Mouse (Mus musculus) intestine, embryonic 14.5 days (tissue): ENCODE measurements around the gene Stn1. TPM values are rescaled to one million over a fixed set of nuclear protein-coding genes. Genes with fewer than 3 reads are reported as not detected.

Source experiments
- ATAC-seq: fragments of 200-750 bp; cut with Nextera tagmentation; replicated peaks from 2 replicates; pipeline ENCODE4 v1.8.0; 2017; ENCODE audit warnings: low read depth, moderate number of reproducible peaks, moderate TSS enrichment, moderate library complexity; ENCODE audit not compliant: low FRiP score, low TSS enrichment
- DNase-seq: peaks from one replicate; pipeline ENCODE4 v3.0.0-alpha.2; 2018; ENCODE audit warnings: low spot score
- H3K27ac ChIP-seq: fragments of 300-500 bp; sonication (generic); 2 replicates; pipeline ENCODE4 v1.5.1; 2014; ENCODE audit warnings: low read depth, mild to moderate bottlenecking, control low read depth
- H3K27me3 ChIP-seq: fragments of 300-500 bp; sonication (generic); replicated peaks from 2 replicates; pipeline ENCODE4 v1.6.1; 2014; ENCODE audit warnings: low read length, control low read depth; ENCODE audit not compliant: control insufficient read depth, insufficient read depth
- H3K36me3 ChIP-seq: fragments of 300-500 bp; sonication (generic); 2 replicates; pipeline ENCODE4 v1.6.1; 2014; ENCODE audit warnings: low read length, control low read depth; ENCODE audit not compliant: control insufficient read depth, insufficient read depth
- H3K4me1 ChIP-seq: fragments of 300-500 bp; sonication (generic); replicated peaks from 2 replicates; pipeline ENCODE4 v1.6.1; 2014; ENCODE audit warnings: low read length, control low read depth, mixed read lengths; ENCODE audit not compliant: control insufficient read depth, insufficient read depth
- H3K4me2 ChIP-seq: fragments of 300-500 bp; sonication (generic); 2 replicates; pipeline ENCODE4 v1.6.1; 2014; ENCODE audit warnings: low read length
- H3K4me3 ChIP-seq: fragments of 300-500 bp; sonication (generic); 2 replicates; pipeline ENCODE4 v1.5.1; 2014; ENCODE audit warnings: low read depth, low read length, control low read depth, mixed read lengths
- H3K9ac ChIP-seq: fragments of 300-500 bp; sonication (generic); 2 replicates; pipeline ENCODE4 v1.6.1; 2014; ENCODE audit warnings: mild to moderate bottlenecking, low read length
- H3K9me3 ChIP-seq: fragments of 300-500 bp; sonication (generic); 2 replicates; pipeline ENCODE4 v1.6.1; 2016; ENCODE audit warnings: low read length, control low read depth; ENCODE audit not compliant: control insufficient read depth
- WGBS: fragments of 180-500 bp; shearing (Covaris S2); extraction: QIAGEN DNeasy Blood & Tissue Kit; methylation state at CpG from one replicate; pipeline ENCODE4 v1.1.7; 2014; 5-methylcytosine and 5-hydroxymethylcytosine counted together
- polyA plus RNA-seq: library from polyadenylated mRNA; unstranded; fragments of >200 nt; fragmentation: Nextera tagmentation; extraction: Ambion mirVana; gene quantifications from 2 replicates; pipeline ENCODE4 v1.2.1, GENCODE M21; 2014

Stn1 gene
- polyA plus RNA-seq, 1 experiment from 2014 or later, result 53.5 TPM

DNA sequence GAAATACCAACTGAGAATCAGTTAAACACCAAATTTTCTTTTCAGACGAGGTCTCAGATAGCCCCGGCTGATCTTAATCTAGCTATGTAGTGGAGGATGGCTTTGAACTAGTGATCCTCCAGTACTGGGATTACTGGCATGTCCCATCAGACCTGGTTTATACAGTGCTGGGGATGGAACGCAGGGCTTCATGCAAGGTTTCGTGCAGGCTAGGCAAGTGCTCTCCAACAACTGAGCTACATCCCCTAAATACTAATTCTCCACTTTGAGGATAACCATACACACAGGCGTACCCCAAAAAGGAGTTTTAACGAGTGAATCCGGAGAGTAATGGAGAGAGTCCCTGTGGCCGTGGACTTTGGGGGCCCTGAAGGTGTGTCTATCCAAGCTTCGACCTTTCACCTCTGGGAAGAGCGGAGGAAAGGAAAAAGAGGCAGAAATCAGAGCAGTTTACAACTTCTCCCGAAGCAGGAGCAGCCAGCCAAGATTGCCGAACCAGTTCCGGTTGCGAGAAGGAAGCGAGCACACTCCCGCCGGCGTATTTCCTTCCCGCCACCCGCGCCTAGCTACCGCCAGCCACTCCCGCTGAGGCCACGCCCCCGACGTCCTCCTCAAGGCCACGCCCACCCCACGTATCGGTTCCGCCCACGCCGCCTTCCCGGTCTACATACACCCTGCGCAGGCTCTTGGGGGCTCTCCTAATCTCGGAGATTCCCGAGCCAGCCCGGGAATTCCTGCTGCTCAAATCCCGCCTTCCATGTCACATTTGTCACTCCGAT lies 597 bp downstream of the Stn1 start:
- 3% methylated on average over 39 of the region's 39 CpGs for WGBS
- H3K4me2 ChIP-seq, result peak overlapping the region; percentile 84
- ATAC-seq (peak; percentile 93), DNase-seq (peak; percentile 98)
- no peaks in the 10 kb centered on the region for H3K27me3 ChIP-seq
- H3K4me1 ChIP-seq, result peaks cover 33% of the 10 kb centered on the region
- H3K27ac ChIP-seq, result peak overlapping the region; percentile 92
- peaks cover 8% of the 10 kb centered on the region; the same call in 1 of the 2 replicates for H3K36me3 ChIP-seq
- peak overlapping the region; percentile 63 for H3K4me3 ChIP-seq
- H3K9me3 ChIP-seq, result 0 out of 2 replicates have a peak, but pooled peaks cover 3% of the 10 kb centered on the region
- H3K9ac ChIP-seq, result peak overlapping the region; percentile 73

DNA sequence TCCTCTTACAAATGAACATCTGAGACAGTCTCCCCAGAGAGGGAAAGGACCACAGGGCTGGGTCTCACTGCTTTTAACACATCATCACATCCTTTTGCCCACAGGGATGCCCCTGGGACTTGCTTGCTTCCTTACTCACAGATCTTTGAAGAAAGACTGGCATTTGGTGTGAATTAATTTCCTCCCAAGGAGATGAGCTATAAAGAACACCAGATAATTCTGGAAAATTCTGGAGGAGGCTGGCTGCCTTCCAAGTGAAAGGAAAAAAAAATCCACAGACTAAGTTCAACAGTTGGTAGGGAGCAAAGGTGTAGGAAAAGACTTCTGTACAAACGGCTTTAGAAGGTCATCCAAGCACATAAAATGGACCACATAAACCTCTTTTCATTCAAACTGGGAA lies 3.2 kb downstream of the Stn1 start:
- no peaks in the 10 kb centered on the region for H3K27me3 ChIP-seq
- ATAC-seq (no peak), DNase-seq (no peak)
- H3K9me3 ChIP-seq, result 0 out of 2 replicates have a peak, but pooled peaks cover 3% of the 10 kb centered on the region
- 56% methylated on average over 1 of the region's 1 CpGs for WGBS
- H3K27ac ChIP-seq, result no peak overlapping the region
- H3K9ac ChIP-seq, result no peak overlapping the region
- no peak overlapping the region for H3K4me3 ChIP-seq
- peaks cover 19% of the 10 kb centered on the region for H3K36me3 ChIP-seq
- H3K4me2 ChIP-seq, result no peak overlapping the region
- peaks cover 32% of the 10 kb centered on the region for H3K4me1 ChIP-seq

DNA sequence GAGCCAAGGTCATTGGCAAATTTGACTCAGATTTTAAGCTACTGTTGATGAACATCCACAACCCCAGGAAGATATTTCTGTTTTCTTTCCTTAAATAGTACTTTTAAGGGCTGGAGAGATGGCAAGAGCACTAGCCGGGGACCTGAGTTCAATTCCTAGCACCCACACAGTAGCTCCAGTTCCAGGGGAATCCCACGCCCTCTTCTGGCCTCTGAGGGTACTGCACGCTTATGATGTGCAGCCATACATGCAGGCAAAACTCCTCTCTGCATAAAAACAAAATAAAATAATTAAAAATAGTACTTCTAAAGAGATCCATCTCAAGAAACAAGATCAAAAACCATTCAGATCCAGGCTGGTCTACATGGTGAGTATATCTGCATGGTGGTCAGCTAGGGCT lies 4.9 kb downstream of the Stn1 start:
- 87% methylated on average over 3 of the region's 3 CpGs for WGBS
- DNase-seq (no peak), ATAC-seq (no peak)
- Histone ChIP-seq H3K4me3 (no peak overlapping the region), H3K27me3 (no peaks in the 10 kb centered on the region), H3K4me2 (no peak overlapping the region), H3K27ac (no peak overlapping the region), H3K9me3 (0 out of 2 replicates have a peak, but pooled peaks cover 3% of the 10 kb centered on the region), H3K36me3 (peaks cover 25% of the 10 kb centered on the region), H3K9ac (no peak overlapping the region), H3K4me1 (peaks cover 15% of the 10 kb centered on the region)

GRCm38 (mm10) chr19:47531309-47531708 lies 6.0 kb downstream of the Stn1 start:
- Histone ChIP-seq H3K4me1 (peaks cover 10% of the 10 kb centered on the region), H3K9ac (no peak overlapping the region), H3K36me3 (peaks cover 29% of the 10 kb centered on the region), H3K4me3 (no peak overlapping the region), H3K4me2 (no peak overlapping the region), H3K27ac (no peak overlapping the region), H3K9me3 (0 out of 2 replicates have a peak, but pooled peaks cover 3% of the 10 kb centered on the region), H3K27me3 (no peaks in the 10 kb centered on the region)
- 93% methylated on average over 5 of the region's 5 CpGs for WGBS
- DNase-seq (no peak), ATAC-seq (no peak)

DNA sequence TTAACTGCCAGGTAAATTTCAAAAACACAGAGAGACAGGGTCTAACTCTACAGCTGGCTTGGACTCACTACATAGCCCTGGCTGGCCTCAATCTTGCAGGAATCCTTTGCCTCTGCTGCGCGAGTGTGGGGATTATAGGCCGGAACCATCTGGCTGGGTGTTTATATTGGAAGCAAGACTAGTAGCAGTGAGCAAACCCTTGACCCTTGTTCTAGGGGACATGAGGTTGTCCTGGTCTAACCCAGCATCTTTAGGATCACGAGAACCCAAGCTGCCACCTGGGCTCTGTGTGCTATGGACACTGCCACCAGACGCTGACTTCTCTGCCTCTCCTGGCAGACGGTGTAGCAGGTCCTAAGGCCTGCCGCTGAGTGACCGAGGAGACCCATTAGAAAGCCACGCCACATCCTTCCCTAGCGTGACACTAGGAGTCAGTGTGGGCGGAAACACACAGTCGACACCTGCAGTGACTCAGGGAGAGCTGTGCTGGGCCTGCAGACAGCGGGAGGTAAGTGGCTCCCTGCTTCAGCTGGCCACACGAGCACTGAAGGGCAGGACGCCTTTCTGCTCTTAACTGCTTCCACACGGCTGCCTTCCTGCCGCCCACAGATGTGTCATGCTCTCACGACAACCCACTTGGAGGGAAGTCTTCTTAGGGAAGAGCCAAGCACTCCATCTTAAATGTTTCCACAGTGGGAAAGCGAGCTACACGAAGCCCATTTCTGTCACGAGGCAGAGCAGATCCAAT lies 10.9 kb downstream of the Stn1 start:
- Histone ChIP-seq H3K27ac (no peak overlapping the region), H3K9ac (no peak overlapping the region), H3K4me1 (no peaks in the 10 kb centered on the region; the same call in 1 of the 2 replicates), H3K36me3 (peaks cover 49% of the 10 kb centered on the region), H3K9me3 (no peaks in the 10 kb centered on the region), H3K4me3 (no peak overlapping the region), H3K27me3 (no peaks in the 10 kb centered on the region), H3K4me2 (no peak overlapping the region)
- ATAC-seq (no peak), DNase-seq (no peak)
- WGBS, result 68% methylated on average over 21 of the region's 21 CpGs

- Histone ChIP-seq H3K36me3 (peaks cover 45% of the 10 kb centered on the region), H3K9ac (no peak overlapping the region), H3K4me3 (no peak overlapping the region), H3K27me3 (no peaks in the 10 kb centered on the region), H3K9me3 (no peaks in the 10 kb centered on the region), H3K4me2 (no peak overlapping the region), H3K4me1 (no peaks in the 10 kb centered on the region; the same call in 1 of the 2 replicates), H3K27ac (no peak overlapping the region)
- DNase-seq (no peak), ATAC-seq (no peak)
- WGBS, result 91% methylated on average over 8 of the region's 8 CpGs
Measured at GRCm38 (mm10) chr19:47524905-47525304, 12.4 kb downstream of the Stn1 start.

DNA sequence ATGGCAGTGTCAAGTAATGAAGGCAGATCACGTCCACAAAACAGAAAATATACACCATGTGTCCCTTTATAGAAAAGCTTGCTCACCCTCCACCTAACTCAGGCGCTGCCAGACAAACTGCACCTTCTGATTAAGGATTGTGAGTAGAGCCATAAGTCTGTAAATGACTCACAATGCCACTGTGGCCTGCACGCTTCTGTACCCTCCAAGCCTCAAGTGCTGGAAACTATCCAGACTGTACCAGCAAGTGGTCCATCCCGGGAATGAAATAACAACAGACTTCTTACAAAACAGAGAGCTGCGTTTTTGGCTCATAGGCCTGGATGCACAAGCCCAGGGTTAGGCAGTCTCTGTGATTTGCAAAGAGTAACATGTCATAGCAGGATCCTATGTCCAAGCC lies 15.9 kb downstream of the Stn1 start:
- Histone ChIP-seq H3K36me3 (peaks cover 38% of the 10 kb centered on the region), H3K9ac (no peak overlapping the region), H3K4me1 (no peaks in the 10 kb centered on the region), H3K27me3 (no peaks in the 10 kb centered on the region), H3K27ac (no peak overlapping the region), H3K9me3 (no peaks in the 10 kb centered on the region), H3K4me2 (no peak overlapping the region), H3K4me3 (no peak overlapping the region)
- DNase-seq, result no peak
- ATAC-seq, result no peak
- 92% methylated on average over 5 of the region's 5 CpGs for WGBS

- Histone ChIP-seq H3K4me1 (no peaks in the 10 kb centered on the region), H3K9me3 (no peaks in the 10 kb centered on the region), H3K27me3 (no peaks in the 10 kb centered on the region), H3K4me2 (no peak overlapping the region), H3K9ac (no peak overlapping the region), H3K27ac (no peak overlapping the region), H3K36me3 (peaks cover 50% of the 10 kb centered on the region), H3K4me3 (no peak overlapping the region)
- no peak for ATAC-seq
- DNase-seq, result no peak
- whole genome bisulfite sequencing, result 93% methylated on average over 8 of the region's 8 CpGs
Measured at GRCm38 (mm10) chr19:47519163-47519893, 18.0 kb downstream of the Stn1 start.
